Mouse (Mus musculus) adrenal gland, postnatal 25 days (tissue): ENCODE measurements around the gene Cux1. TPM values are rescaled to one million over a fixed set of nuclear protein-coding genes. Genes with fewer than 3 reads are reported as not detected.
"Not testable (repeated sequence)": the region's sequence is repeated elsewhere in the genome, so short reads cannot be mapped to it uniquely, and the experiment has no call there.

Source experiments
- DNase-seq: peaks from one replicate; pipeline ENCODE4 v3.0.0; 2021; ENCODE audit warnings: mixed read lengths
- total RNA-seq: library from RNA; stranded (reverse); gene quantifications from 2 replicates; pipeline ENCODE4 v1.2.3, GENCODE M21; 2021

The Cux1 gene
- total RNA-seq, 1 experiment from 2014 or later = 109 TPM

GRCm38 (mm10) chr5:136243851-136244761, 323.2 kb downstream of the Cux1 start:
- peak; percentile 54 for DNase-seq

- DNase-seq = no peak
Observed at GRCm38 (mm10) chr5:136241161-136241560, 326.1 kb downstream of the Cux1 start.

- DNase-seq = no peak
Observed at GRCm38 (mm10) chr5:136240381-136240780, 326.9 kb downstream of the Cux1 start.

- DNase-seq = peak; percentile 24
Observed at GRCm38 (mm10) chr5:136237607-136238006, 329.7 kb downstream of the Cux1 start.

GRCm38 (mm10) chr5:136236611-136237010, 330.7 kb downstream of the Cux1 start:
- peak; percentile 42 for DNase-seq

- DNase-seq = no peak
Observed at GRCm38 (mm10) chr5:136230348-136231035, 336.8 kb downstream of the Cux1 start.

GRCm38 (mm10) chr5:136226246-136226876, 340.9 kb downstream of the Cux1 start:
- DNase-seq = no peak

- DNase-seq = no peak
Observed at GRCm38 (mm10) chr5:136218585-136218984, 348.7 kb downstream of the Cux1 start.

- DNase-seq = no peak
Observed at GRCm38 (mm10) chr5:136217932-136218381, 349.3 kb downstream of the Cux1 start.

- no peak for DNase-seq
Observed at GRCm38 (mm10) chr5:136217004-136217665, 350.2 kb downstream of the Cux1 start.

GRCm38 (mm10) chr5:136215958-136216357, 351.3 kb downstream of the Cux1 start:
- DNase-seq = peak; percentile 37

GRCm38 (mm10) chr5:136215211-136215610, 352.1 kb downstream of the Cux1 start:
- no peak for DNase-seq

- DNase-seq = no peak
Observed at GRCm38 (mm10) chr5:136213716-136214115, 353.6 kb downstream of the Cux1 start.

GRCm38 (mm10) chr5:136212716-136213115, 354.6 kb downstream of the Cux1 start:
- DNase-seq = no peak

GRCm38 (mm10) chr5:136211341-136212102, 355.8 kb downstream of the Cux1 start:
- DNase-seq = not testable (repeated sequence)

GRCm38 (mm10) chr5:136210549-136210948, 356.7 kb downstream of the Cux1 start:
- DNase-seq = no peak

- DNase-seq = peak; percentile 54
Observed at GRCm38 (mm10) chr5:136201832-136202231, 365.5 kb downstream of the Cux1 start.

- no peak for DNase-seq
Observed at GRCm38 (mm10) chr5:136199526-136199925, 367.8 kb downstream of the Cux1 start.

GRCm38 (mm10) chr5:136198474-136199391, 368.6 kb downstream of the Cux1 start, which contains the start of gene Prkrip1:
TSS of gene Prkrip1 (minus strand) at chr5:136198963.
- peak; percentile 93 for DNase-seq
